Mouse (Mus musculus): ENCODE results near the gene Zfp69.

The Zfp69 gene

DNA sequence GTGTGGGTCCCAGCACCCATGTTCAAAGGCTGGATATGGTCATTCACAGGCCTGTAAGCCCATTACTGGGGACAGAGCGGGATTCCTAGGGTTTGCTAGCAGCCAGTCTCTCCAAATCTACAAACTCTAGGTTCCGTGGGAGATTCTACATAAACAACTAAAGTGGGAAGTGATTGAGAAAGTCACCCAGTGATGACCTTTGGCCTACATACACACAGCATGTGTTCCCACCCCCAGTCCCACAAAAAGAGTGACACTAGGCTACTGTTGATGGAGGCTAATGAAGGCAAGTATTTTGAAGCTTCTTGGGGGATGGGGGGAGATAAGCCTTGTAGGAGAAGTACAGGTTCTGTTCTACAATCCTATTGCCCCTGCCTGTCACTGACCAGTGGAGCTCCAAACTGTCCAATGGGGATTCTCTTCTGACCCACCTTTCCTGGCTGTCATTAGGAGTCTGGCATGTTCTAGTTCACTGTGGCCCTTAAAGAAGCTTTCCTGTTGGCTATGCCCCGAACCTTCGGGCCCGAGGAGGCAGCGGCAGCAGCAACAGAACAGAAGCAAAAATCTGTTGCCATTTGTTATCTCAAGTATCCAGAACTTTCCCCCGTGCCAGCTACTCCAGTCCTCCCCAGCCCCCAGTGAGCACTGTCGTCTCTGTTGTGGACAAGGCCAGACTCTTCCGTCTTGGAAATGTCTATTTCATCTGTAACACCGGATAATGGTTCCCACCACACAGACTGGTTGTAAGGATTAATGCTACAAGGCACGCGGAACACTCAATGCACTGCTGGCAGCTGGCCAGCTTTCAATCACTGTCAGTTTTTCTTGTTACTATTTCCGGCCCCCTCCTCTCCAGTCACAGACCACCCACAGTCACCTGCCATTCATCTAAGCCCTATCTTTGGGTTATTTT is 66.0 kb downstream of the Zfp69 start:
- no peak for DNase-seq (ENCODE audit: low spot score)

DNA sequence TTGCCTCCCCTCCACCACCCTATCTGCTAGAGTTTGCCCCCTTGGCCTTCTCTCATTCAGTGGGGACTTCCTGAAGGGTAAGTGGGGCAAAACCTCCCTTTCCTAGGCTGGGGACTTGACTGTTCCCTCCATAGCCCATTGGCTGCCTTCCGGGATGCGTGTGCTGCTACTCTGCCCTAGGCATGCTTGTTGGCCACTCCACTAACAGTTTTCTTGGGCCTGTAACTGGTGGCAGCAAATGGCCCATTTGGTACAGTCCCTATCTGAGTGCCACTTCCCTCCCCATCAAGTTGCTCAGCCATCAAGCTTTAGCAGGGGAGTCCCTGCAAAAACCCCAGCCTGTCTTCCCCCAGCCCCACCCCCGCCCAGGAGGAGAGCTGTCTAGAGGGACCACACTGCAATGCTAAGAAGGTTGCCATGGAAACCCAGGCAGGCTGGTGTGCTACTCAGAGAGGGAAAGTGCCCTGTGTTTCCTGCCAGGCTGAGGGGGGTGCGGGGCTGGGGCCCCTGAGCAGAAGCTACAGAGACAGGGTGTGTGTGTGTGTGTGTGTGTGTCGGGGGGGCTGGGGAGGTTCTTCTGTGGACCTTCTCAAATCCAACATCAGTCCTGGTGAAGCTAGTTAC is 69.4 kb downstream of the Zfp69 start:
- DNase-seq (ENCODE audit: low spot score), result no peak

- no peak for DNase-seq (ENCODE audit: low spot score)
These were observed 70.6 kb downstream of the Zfp69 start for GRCm38 (mm10) chr4:120880731-120881432.
